Mouse (Mus musculus) ES-Bruce4 (cell line): ENCODE measurements around the gene Prrt3.

Experiments
- CTCF ChIP-seq: IDR thresholded peaks from one replicate; pipeline ENCODE4 v1.8.1; 2011; ENCODE audit warnings: low read depth, low read length
- EP300 ChIP-seq: IDR thresholded peaks from 2 replicates; pipeline ENCODE4 v1.6.1; 2011; ENCODE audit warnings: low read depth, low read length; ENCODE audit not compliant: insufficient read depth
- POLR2A ChIP-seq: IDR thresholded peaks from one replicate; pipeline ENCODE4 v1.8.1; 2011; ENCODE audit warnings: low read length; ENCODE audit not compliant: insufficient read depth

GRCm38 (mm10) chr6:113469432-113469831, 32.3 kb downstream of the Prrt3 start:
- no peak for TF ChIP-seq POLR2A
- peak; percentile 76 for TF ChIP-seq CTCF
- TF ChIP-seq EP300 = no peak
